Mouse (Mus musculus) MEL (cell line): Measurements from ENCODE around the gene Tmigd1. TPM values are rescaled to one million over a fixed set of nuclear protein-coding genes. Genes with fewer than 3 reads are reported as not detected.

ENCODE experiments used
- DNase-seq: peaks from one replicate; pipeline ENCODE4 v3.0.0; 2011; ENCODE audit warnings: low read depth, low spot score
- H3K27ac ChIP-seq: 2 replicates; pipeline ENCODE4 v1.5.1; 2012; ENCODE audit warnings: low read depth, mild to moderate bottlenecking, control low read depth, low read length, moderate library complexity; ENCODE audit not compliant: control insufficient read depth
- H3K27me3 ChIP-seq, 2 experiments: fragments of 150-350 bp in 1 of 2; sonication (generic) in 1 of 2; 2 replicates each; pipeline ENCODE4 v1.6.1; 2012; ENCODE audit warnings: low read length in 2 of 2, mild to moderate bottlenecking in 2 of 2, improper control_type of control experiment in 1 of 2, moderate library complexity in 1 of 2; ENCODE audit not compliant: insufficient read depth in 2 of 2, control insufficient read depth in 1 of 2
- H3K36me3 ChIP-seq, 2 experiments: 2 replicates each; pipeline ENCODE4 v1.6.1; 2012 to 2014; ENCODE audit warnings: low read length in 2 of 2, improper control_type of control experiment in 1 of 2, inconsistent platforms in 1 of 2, mild to moderate bottlenecking in 1 of 2; ENCODE audit not compliant: insufficient read depth in 2 of 2, control insufficient read depth in 1 of 2
- H3K4me1 ChIP-seq, 2 experiments: fragments of 150-350 bp in 1 of 2; sonication (generic) in 1 of 2; 2 replicates each; pipeline ENCODE4 v1.6.1; 2012; ENCODE audit warnings: low read length in 2 of 2, improper control_type of control experiment in 1 of 2, mild to moderate bottlenecking in 1 of 2; ENCODE audit not compliant: insufficient read depth in 2 of 2, control insufficient read depth in 1 of 2
- H3K4me3 ChIP-seq, 2 experiments: fragments of 150-350 bp in 1 of 2; sonication (generic) in 1 of 2; 2 replicates each; pipeline ENCODE4 v1.5.1; 2012; ENCODE audit warnings: low read depth in 2 of 2, low read length in 2 of 2, mild to moderate bottlenecking in 2 of 2, moderate library complexity in 2 of 2, control low read depth in 1 of 2, improper control_type of control experiment in 1 of 2; ENCODE audit not compliant: control insufficient read depth in 1 of 2, insufficient read depth in 1 of 2
- H3K79me2 ChIP-seq: 2 replicates; pipeline ENCODE4 v1.6.1; 2012; ENCODE audit warnings: mild to moderate bottlenecking, low read length, moderate library complexity; ENCODE audit not compliant: control insufficient read depth, poor library complexity, insufficient read depth
- H3K9ac ChIP-seq: 2 replicates; pipeline ENCODE4 v1.6.1; 2012; ENCODE audit warnings: low read depth, mild to moderate bottlenecking, control low read depth, low read length, moderate library complexity; ENCODE audit not compliant: control insufficient read depth, poor library complexity, severe bottlenecking
- H3K9me3 ChIP-seq: fragments of 150-350 bp; sonication (generic); replicated peaks from 2 replicates; pipeline ENCODE4 v1.6.1; 2012; ENCODE audit warnings: mild to moderate bottlenecking, low read length, improper control_type of control experiment, moderate library complexity; ENCODE audit not compliant: insufficient read depth
- CHD1 ChIP-seq: IDR thresholded peaks from 2 replicates; pipeline ENCODE4 v1.6.1; 2012; ENCODE audit warnings: low read depth, mild to moderate bottlenecking, inconsistent platforms, low read length, improper control_type of control experiment
- CHD2 ChIP-seq: IDR thresholded peaks from 2 replicates; pipeline ENCODE4 v1.6.1; 2011; ENCODE audit warnings: low read length, improper control_type of control experiment
- CTCF ChIP-seq, 3 experiments: IDR thresholded peaks in 2 of 3; conservative IDR thresholded peaks in 1 of 3; 2 replicates each; pipeline ENCODE4 v1.5.1; 2011 to 2012; ENCODE audit warnings: low read length in 3 of 3, low read depth in 2 of 3, mild to moderate bottlenecking in 2 of 3, improper control_type of control experiment in 1 of 3, inconsistent platforms in 1 of 3, mixed read lengths in 1 of 3, moderate library complexity in 1 of 3; ENCODE audit not compliant: control insufficient read depth in 1 of 3, insufficient read depth in 1 of 3, poor library complexity in 1 of 3, severe bottlenecking in 1 of 3
- ELF1 ChIP-seq: IDR thresholded peaks from 2 replicates; pipeline ENCODE4 v1.6.1; 2014; ENCODE audit warnings: low read depth, mild to moderate bottlenecking, inconsistent platforms, low read length, improper control_type of control experiment, moderate library complexity
- EP300 ChIP-seq, 2 experiments: IDR thresholded peaks; 2 replicates each; pipeline ENCODE4 v1.6.1; 2011; ENCODE audit warnings: improper control_type of control experiment in 2 of 2, low read length in 2 of 2, low read depth in 1 of 2, mild to moderate bottlenecking in 1 of 2
- GABPA ChIP-seq: IDR thresholded peaks from 2 replicates; pipeline ENCODE4 v1.6.1; 2012; ENCODE audit warnings: low read depth, mild to moderate bottlenecking, inconsistent platforms, low read length, improper control_type of control experiment, moderate library complexity
- HCFC1 ChIP-seq: IDR thresholded peaks from 2 replicates; pipeline ENCODE4 v1.6.1; 2012; ENCODE audit warnings: low read depth, mild to moderate bottlenecking, inconsistent platforms, low read length, improper control_type of control experiment, moderate library complexity
- JUND ChIP-seq: IDR thresholded peaks from 2 replicates; pipeline ENCODE4 v1.6.1; 2011; ENCODE audit warnings: low read depth, mild to moderate bottlenecking, improper control_type of control experiment, low read length
- KAT2A ChIP-seq: conservative IDR thresholded peaks from 2 replicates; pipeline ENCODE4 v1.6.1; 2012; ENCODE audit warnings: low read depth, low read length, improper control_type of control experiment, inconsistent platforms
- MAX ChIP-seq: IDR thresholded peaks from 2 replicates; pipeline ENCODE4 v1.6.1; 2011; ENCODE audit warnings: low read length, improper control_type of control experiment
- MAZ ChIP-seq: IDR thresholded peaks from 2 replicates; pipeline ENCODE4 v1.6.1; 2012; ENCODE audit warnings: low read depth, mild to moderate bottlenecking, inconsistent platforms, low read length, improper control_type of control experiment
- MEF2A ChIP-seq: IDR thresholded peaks from 2 replicates; pipeline ENCODE4 v1.6.1; 2014; ENCODE audit warnings: low read depth, mild to moderate bottlenecking, inconsistent platforms, low read length, improper control_type of control experiment; ENCODE audit not compliant: poor library complexity, insufficient replicate concordance, severe bottlenecking; ENCODE audit errors: extremely low read depth
- MYB ChIP-seq: IDR thresholded peaks from 2 replicates; pipeline ENCODE4 v1.6.1; 2011; ENCODE audit warnings: mild to moderate bottlenecking, low read depth, low read length, improper control_type of control experiment
- MYC ChIP-seq: IDR thresholded peaks from 2 replicates; pipeline ENCODE4 v1.6.1; 2011; ENCODE audit warnings: low read depth, mild to moderate bottlenecking, low read length, improper control_type of control experiment, moderate library complexity
- NELFE ChIP-seq: IDR thresholded peaks from 2 replicates; pipeline ENCODE4 v1.6.1; 2011; ENCODE audit warnings: low read depth, low read length, improper control_type of control experiment
- NRF1 ChIP-seq: IDR thresholded peaks from 2 replicates; pipeline ENCODE4 v1.6.1; 2014; ENCODE audit warnings: low read depth, mild to moderate bottlenecking, inconsistent platforms, low read length, improper control_type of control experiment, moderate library complexity; ENCODE audit not compliant: poor library complexity, insufficient read depth, severe bottlenecking
- POLR2A ChIP-seq, 2 experiments: IDR thresholded peaks; 2 replicates each; pipeline ENCODE4 v1.6.1; 2011 to 2012; ENCODE audit warnings: low read length in 2 of 2, mild to moderate bottlenecking in 2 of 2, control low read depth in 1 of 2, improper control_type of control experiment in 1 of 2, low read depth in 1 of 2, moderate library complexity in 1 of 2; ENCODE audit not compliant: control insufficient read depth in 1 of 2, insufficient read depth in 1 of 2, poor library complexity in 1 of 2
- RAD21 ChIP-seq: IDR thresholded peaks from 2 replicates; pipeline ENCODE4 v1.6.1; 2011; ENCODE audit warnings: mild to moderate bottlenecking, low read depth, low read length, improper control_type of control experiment
- RCOR1 ChIP-seq: IDR thresholded peaks from 2 replicates; pipeline ENCODE4 v1.6.1; 2012; ENCODE audit warnings: low read depth, mild to moderate bottlenecking, inconsistent platforms, low read length, improper control_type of control experiment
- SIN3A ChIP-seq: IDR thresholded peaks from 2 replicates; pipeline ENCODE4 v1.6.1; 2012; ENCODE audit warnings: low read length, improper control_type of control experiment, inconsistent platforms
- SMC3 ChIP-seq: IDR thresholded peaks from 2 replicates; pipeline ENCODE4 v1.6.1; 2011; ENCODE audit warnings: low read depth, low read length, improper control_type of control experiment
- TAL1 ChIP-seq: IDR thresholded peaks from 2 replicates; pipeline ENCODE4 v1.6.1; 2012; ENCODE audit warnings: mild to moderate bottlenecking, inconsistent platforms, low read length, moderate library complexity, mixed read lengths
- TCF12 ChIP-seq: IDR thresholded peaks from 2 replicates; pipeline ENCODE4 v1.6.1; 2014; ENCODE audit warnings: low read depth, mild to moderate bottlenecking, inconsistent platforms, low read length, improper control_type of control experiment, moderate library complexity
- UBTF ChIP-seq: IDR thresholded peaks from 2 replicates; pipeline ENCODE4 v1.6.1; 2012; ENCODE audit warnings: low read depth, mild to moderate bottlenecking, inconsistent platforms, low read length, improper control_type of control experiment, moderate library complexity, borderline replicate concordance; ENCODE audit not compliant: insufficient read depth
- ZC3H11A ChIP-seq: IDR thresholded peaks from 2 replicates; pipeline ENCODE4 v1.6.1; 2012; ENCODE audit warnings: low read depth, mild to moderate bottlenecking, inconsistent platforms, low read length, improper control_type of control experiment
- ZKSCAN1 ChIP-seq: IDR thresholded peaks from 2 replicates; pipeline ENCODE4 v1.6.1; 2012; ENCODE audit warnings: low read depth, mild to moderate bottlenecking, inconsistent platforms, low read length, improper control_type of control experiment, moderate library complexity
- polyA plus RNA-seq, 2 experiments: library from polyadenylated mRNA; stranded (reverse) in 1 of 2; unstranded in 1 of 2; fragments of >175 nt in 1 of 2; fragments of >200 nt in 1 of 2; gene quantifications; 2 replicates each; pipeline versions ENCODE4 v1.2.1 to v1.2.4; 2012; ENCODE audit warnings: low replicate concordance in 2 of 2, low read depth in 1 of 2; ENCODE audit not compliant: insufficient read length in 2 of 2, insufficient read depth in 1 of 2, missing spikeins in 1 of 2
- total RNA-seq: library from RNA; depleted of rRNA; stranded (reverse); fragments of 300-350 nt; gene quantifications from 2 replicates; pipeline ENCODE4 v1.2.3, GENCODE M21; 2012

Gene Tmigd1
- total and polyA plus RNA-seq, 3 experiments: not detected

DNA sequence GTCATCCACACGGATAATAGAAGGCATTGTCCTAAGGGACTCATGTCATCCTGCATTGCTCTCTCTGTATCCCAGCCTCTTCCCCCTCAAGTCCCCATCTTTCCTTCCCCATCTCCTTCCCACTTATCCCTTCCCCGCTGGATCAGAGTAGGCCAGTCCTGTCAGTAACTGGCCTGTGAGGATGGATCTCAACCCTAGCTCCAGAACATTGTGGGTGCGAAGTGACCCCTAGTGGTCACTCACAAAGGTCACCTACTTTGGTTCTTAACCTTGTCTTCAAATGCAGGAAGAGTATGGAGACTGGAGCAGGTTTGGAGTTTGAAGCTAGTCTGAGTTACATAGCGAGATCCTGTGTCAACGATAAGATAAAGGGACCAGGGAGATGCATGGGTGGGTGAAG is 7.7 kb upstream of the Tmigd1 start:
- Histone ChIP-seq H3K4me1 (peaks cover 5 to 15% of the 10 kb centered on the region in 2 experiments; a peak in 3 of 4 replicates), H3K27ac (no peak overlapping the region), H3K36me3 (peaks cover 0 to 6% of the 10 kb centered on the region in 2 experiments; a peak in 2 of 4 replicates), H3K79me2 (no peaks in the 10 kb centered on the region), H3K9ac (no peak overlapping the region), H3K27me3 (no peaks in the 10 kb centered on the region), H3K4me3 (no peak overlapping the region), H3K9me3 (no peaks in the 10 kb centered on the region)
- peak; percentile 66 for DNase-seq
- TF ChIP-seq RAD21: peak; percentile 87
- no peak for TF ChIP-seq RCOR1
- peak; percentile 49; the same call in 1 of the 2 replicates for TF ChIP-seq ZC3H11A
- no peak for TF ChIP-seq MYC
- TF ChIP-seq TCF12: no peak
- peak; percentile 84 for TF ChIP-seq SMC3
- no peak for TF ChIP-seq JUND
- peak; percentile 48 to 85 (median 69) for TF ChIP-seq CTCF (IDR thresholded peaks at IDR 0.05 in 2 of 3, conservative IDR thresholded peaks at IDR 0.05 in 1 of 3; ENCODE audit: control insufficient read depth in 1 of 3, insufficient read depth in 1 of 3, low read depth in 2 of 3, low read length in 3 of 3, poor library complexity in 1 of 3, severe bottlenecking in 1 of 3)

DNA sequence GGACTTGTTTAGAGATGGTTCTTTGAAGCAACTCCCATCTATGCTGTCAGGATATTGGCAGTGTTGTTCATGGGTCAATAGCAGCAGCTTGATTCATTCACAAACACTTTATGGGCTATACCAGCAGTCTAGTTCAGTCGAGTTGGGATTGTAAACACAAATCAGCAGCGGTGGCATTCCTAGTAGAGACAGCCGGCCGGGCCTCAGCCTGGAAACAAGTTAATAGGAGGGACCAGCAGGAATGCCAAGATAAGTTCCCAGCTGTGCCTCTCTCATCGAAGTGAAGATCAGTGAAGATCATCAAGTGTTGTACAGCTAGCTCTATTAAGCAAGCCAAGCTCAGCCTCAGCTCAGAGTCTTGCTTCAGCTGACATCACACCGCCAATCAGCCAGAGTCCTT is 5.6 kb upstream of the Tmigd1 start:
- H3K4me3 ChIP-seq: no peak overlapping the region

DNA sequence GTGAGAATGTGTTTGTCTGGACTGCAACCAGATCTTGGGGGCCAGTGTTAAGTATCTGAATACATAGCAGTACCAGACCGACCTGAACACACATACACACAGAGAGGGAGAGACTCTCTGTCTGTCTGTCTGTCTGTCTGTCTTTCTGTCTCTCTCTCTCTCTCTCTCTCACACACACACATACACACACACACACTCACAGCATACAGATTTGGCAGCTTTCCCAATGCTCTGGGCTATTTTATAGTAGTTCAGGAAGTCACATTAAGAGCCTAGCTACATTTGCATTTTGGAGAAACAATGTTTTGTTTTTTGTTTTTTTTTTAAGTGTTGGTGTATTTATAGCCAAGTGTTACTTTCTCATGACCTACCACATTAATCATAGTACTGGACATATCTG is 4.8 kb upstream of the Tmigd1 start:
- peak; percentile 47 for DNase-seq
- Histone ChIP-seq H3K27me3 (peaks cover 0 to 1% of the 10 kb centered on the region in 2 experiments; a peak in 2 of 4 replicates), H3K9ac (no peak overlapping the region), H3K36me3 (peaks cover 0 to 9% of the 10 kb centered on the region in 2 experiments; a peak in 2 of 4 replicates), H3K79me2 (no peaks in the 10 kb centered on the region), H3K4me1 (peaks cover 0 to 14% of the 10 kb centered on the region in 2 experiments; a peak in 2 of 4 replicates), H3K27ac (no peak overlapping the region), H3K9me3 (no peaks in the 10 kb centered on the region), H3K4me3 (no peak overlapping the region)
- TF ChIP-seq CHD2 (no peak), CTCF (IDR thresholded peaks at IDR 0.05 in 2 of 3, conservative IDR thresholded peaks at IDR 0.05 in 1 of 3; ENCODE audit: control insufficient read depth in 1 of 3, insufficient read depth in 1 of 3, low read depth in 2 of 3, low read length in 3 of 3, poor library complexity in 1 of 3, severe bottlenecking in 1 of 3) (no peak), MAX (no peak), MYB (no peak), TCF12 (no peak), MAZ (no peak), JUND (no peak), ZC3H11A (no peak), ZKSCAN1 (no peak), ELF1 (no peak), UBTF (no peak), NRF1 (no peak), MEF2A (no peak), RCOR1 (no peak), POLR2A (IDR thresholded peaks at IDR 0.05; ENCODE audit: control insufficient read depth in 1 of 2, insufficient read depth in 1 of 2, low read depth in 1 of 2, low read length in 2 of 2, poor library complexity in 1 of 2) (no peak), NELFE (no peak), SMC3 (no peak), KAT2A (no peak), HCFC1 (no peak)

More for the DNA sequence above, 5.6 kb upstream of the Tmigd1 start:
- H3K9ac ChIP-seq: no peak overlapping the region
- no peaks in the 10 kb centered on the region for H3K27me3 ChIP-seq
- no peak overlapping the region for H3K27ac ChIP-seq
- DNase-seq: no peak
- H3K9me3 ChIP-seq: no peaks in the 10 kb centered on the region
- TF ChIP-seq HCFC1 (no peak), CHD1 (no peak), GABPA (no peak), TAL1 (no peak), TCF12 (no peak), JUND (no peak), SIN3A (no peak), ZC3H11A (no peak), EP300 (IDR thresholded peaks at IDR 0.05; ENCODE audit: low read depth in 1 of 2, low read length in 2 of 2) (no peak)
- H3K4me1 ChIP-seq: peaks cover 0 to 14% of the 10 kb centered on the region in 2 experiments; a peak in 2 of 4 replicates
- H3K79me2 ChIP-seq: no peaks in the 10 kb centered on the region
- H3K36me3 ChIP-seq: peaks cover 0 to 9% of the 10 kb centered on the region in 2 experiments; a peak in 2 of 4 replicates
